Mouse (Mus musculus) MEL (cell line): ENCODE results near the gene Chst1. TPM values are rescaled to one million over a fixed set of nuclear protein-coding genes. Genes with fewer than 3 reads are reported as not detected.

Experiments used
- DNase-seq: peaks from one replicate; pipeline ENCODE4 v3.0.0; 2011; ENCODE audit warnings: low read depth, low spot score
- H3K27ac ChIP-seq: 2 replicates; pipeline ENCODE4 v1.5.1; 2012; ENCODE audit warnings: low read depth, mild to moderate bottlenecking, control low read depth, low read length, moderate library complexity; ENCODE audit not compliant: control insufficient read depth
- H3K27me3 ChIP-seq, 2 experiments: fragments of 150-350 bp in 1 of 2; sonication (generic) in 1 of 2; 2 replicates each; pipeline ENCODE4 v1.6.1; 2012; ENCODE audit warnings: low read length in 2 of 2, mild to moderate bottlenecking in 2 of 2, improper control_type of control experiment in 1 of 2, moderate library complexity in 1 of 2; ENCODE audit not compliant: insufficient read depth in 2 of 2, control insufficient read depth in 1 of 2
- H3K36me3 ChIP-seq, 2 experiments: 2 replicates each; pipeline ENCODE4 v1.6.1; 2012 to 2014; ENCODE audit warnings: low read length in 2 of 2, improper control_type of control experiment in 1 of 2, inconsistent platforms in 1 of 2, mild to moderate bottlenecking in 1 of 2; ENCODE audit not compliant: insufficient read depth in 2 of 2, control insufficient read depth in 1 of 2
- H3K4me1 ChIP-seq, 2 experiments: fragments of 150-350 bp in 1 of 2; sonication (generic) in 1 of 2; 2 replicates each; pipeline ENCODE4 v1.6.1; 2012; ENCODE audit warnings: low read length in 2 of 2, improper control_type of control experiment in 1 of 2, mild to moderate bottlenecking in 1 of 2; ENCODE audit not compliant: insufficient read depth in 2 of 2, control insufficient read depth in 1 of 2
- H3K4me3 ChIP-seq, 2 experiments: fragments of 150-350 bp in 1 of 2; sonication (generic) in 1 of 2; 2 replicates each; pipeline ENCODE4 v1.5.1; 2012; ENCODE audit warnings: low read depth in 2 of 2, low read length in 2 of 2, mild to moderate bottlenecking in 2 of 2, moderate library complexity in 2 of 2, control low read depth in 1 of 2, improper control_type of control experiment in 1 of 2; ENCODE audit not compliant: control insufficient read depth in 1 of 2, insufficient read depth in 1 of 2
- H3K79me2 ChIP-seq: 2 replicates; pipeline ENCODE4 v1.6.1; 2012; ENCODE audit warnings: mild to moderate bottlenecking, low read length, moderate library complexity; ENCODE audit not compliant: control insufficient read depth, poor library complexity, insufficient read depth
- H3K9ac ChIP-seq: 2 replicates; pipeline ENCODE4 v1.6.1; 2012; ENCODE audit warnings: low read depth, mild to moderate bottlenecking, control low read depth, low read length, moderate library complexity; ENCODE audit not compliant: control insufficient read depth, poor library complexity, severe bottlenecking
- H3K9me3 ChIP-seq: fragments of 150-350 bp; sonication (generic); replicated peaks from 2 replicates; pipeline ENCODE4 v1.6.1; 2012; ENCODE audit warnings: mild to moderate bottlenecking, low read length, improper control_type of control experiment, moderate library complexity; ENCODE audit not compliant: insufficient read depth
- CHD2 ChIP-seq: IDR thresholded peaks from 2 replicates; pipeline ENCODE4 v1.6.1; 2011; ENCODE audit warnings: low read length, improper control_type of control experiment
- CTCF ChIP-seq, 3 experiments: IDR thresholded peaks in 2 of 3; conservative IDR thresholded peaks in 1 of 3; 2 replicates each; pipeline ENCODE4 v1.5.1; 2011 to 2012; ENCODE audit warnings: low read length in 3 of 3, low read depth in 2 of 3, mild to moderate bottlenecking in 2 of 3, improper control_type of control experiment in 1 of 3, inconsistent platforms in 1 of 3, mixed read lengths in 1 of 3, moderate library complexity in 1 of 3; ENCODE audit not compliant: control insufficient read depth in 1 of 3, insufficient read depth in 1 of 3, poor library complexity in 1 of 3, severe bottlenecking in 1 of 3
- E2F4 ChIP-seq: IDR thresholded peaks from 2 replicates; pipeline ENCODE4 v1.6.1; 2011; ENCODE audit warnings: low read depth, low read length, improper control_type of control experiment, borderline replicate concordance
- EP300 ChIP-seq, 2 experiments: IDR thresholded peaks; 2 replicates each; pipeline ENCODE4 v1.6.1; 2011; ENCODE audit warnings: improper control_type of control experiment in 2 of 2, low read length in 2 of 2, low read depth in 1 of 2, mild to moderate bottlenecking in 1 of 2
- ETS1 ChIP-seq: IDR thresholded peaks from 2 replicates; pipeline ENCODE4 v1.6.1; 2012; ENCODE audit warnings: low read depth, mild to moderate bottlenecking, inconsistent platforms, low read length, improper control_type of control experiment, moderate library complexity
- HCFC1 ChIP-seq: IDR thresholded peaks from 2 replicates; pipeline ENCODE4 v1.6.1; 2012; ENCODE audit warnings: low read depth, mild to moderate bottlenecking, inconsistent platforms, low read length, improper control_type of control experiment, moderate library complexity
- MAX ChIP-seq: IDR thresholded peaks from 2 replicates; pipeline ENCODE4 v1.6.1; 2011; ENCODE audit warnings: low read length, improper control_type of control experiment
- MAZ ChIP-seq: IDR thresholded peaks from 2 replicates; pipeline ENCODE4 v1.6.1; 2012; ENCODE audit warnings: low read depth, mild to moderate bottlenecking, inconsistent platforms, low read length, improper control_type of control experiment
- MXI1 ChIP-seq: IDR thresholded peaks from 2 replicates; pipeline ENCODE4 v1.6.1; 2011; ENCODE audit warnings: mild to moderate bottlenecking, low read depth, low read length, improper control_type of control experiment
- NELFE ChIP-seq: IDR thresholded peaks from 2 replicates; pipeline ENCODE4 v1.6.1; 2011; ENCODE audit warnings: low read depth, low read length, improper control_type of control experiment
- RAD21 ChIP-seq: IDR thresholded peaks from 2 replicates; pipeline ENCODE4 v1.6.1; 2011; ENCODE audit warnings: mild to moderate bottlenecking, low read depth, low read length, improper control_type of control experiment
- RCOR1 ChIP-seq: IDR thresholded peaks from 2 replicates; pipeline ENCODE4 v1.6.1; 2012; ENCODE audit warnings: low read depth, mild to moderate bottlenecking, inconsistent platforms, low read length, improper control_type of control experiment
- SIN3A ChIP-seq: IDR thresholded peaks from 2 replicates; pipeline ENCODE4 v1.6.1; 2012; ENCODE audit warnings: low read length, improper control_type of control experiment, inconsistent platforms
- USF2 ChIP-seq, 2 experiments: IDR thresholded peaks; 2 replicates each; pipeline ENCODE4 v1.6.1; 2011 to 2012; ENCODE audit warnings: improper control_type of control experiment in 2 of 2, low read length in 2 of 2, borderline replicate concordance in 1 of 2, inconsistent platforms in 1 of 2, low read depth in 1 of 2, mild to moderate bottlenecking in 1 of 2; ENCODE audit not compliant: insufficient read depth in 1 of 2
- ZC3H11A ChIP-seq: IDR thresholded peaks from 2 replicates; pipeline ENCODE4 v1.6.1; 2012; ENCODE audit warnings: low read depth, mild to moderate bottlenecking, inconsistent platforms, low read length, improper control_type of control experiment
- ZKSCAN1 ChIP-seq: IDR thresholded peaks from 2 replicates; pipeline ENCODE4 v1.6.1; 2012; ENCODE audit warnings: low read depth, mild to moderate bottlenecking, inconsistent platforms, low read length, improper control_type of control experiment, moderate library complexity
- ZNF384 ChIP-seq: IDR thresholded peaks from 2 replicates; pipeline ENCODE4 v1.6.1; 2012; ENCODE audit warnings: low read depth, mild to moderate bottlenecking, inconsistent platforms, low read length, improper control_type of control experiment
- polyA plus RNA-seq, 2 experiments: library from polyadenylated mRNA; stranded (reverse) in 1 of 2; unstranded in 1 of 2; fragments of >175 nt in 1 of 2; fragments of >200 nt in 1 of 2; gene quantifications; 2 replicates each; pipeline versions ENCODE4 v1.2.1 to v1.2.4; 2012; ENCODE audit warnings: low replicate concordance in 2 of 2, low read depth in 1 of 2; ENCODE audit not compliant: insufficient read length in 2 of 2, insufficient read depth in 1 of 2, missing spikeins in 1 of 2
- total RNA-seq: library from RNA; depleted of rRNA; stranded (reverse); fragments of 300-350 nt; gene quantifications from 2 replicates; pipeline ENCODE4 v1.2.3, GENCODE M21; 2012

Chst1 gene
- total and polyA plus RNA-seq, 3 experiments, result 0.14 to 0.35 TPM; not detected in 1

DNA sequence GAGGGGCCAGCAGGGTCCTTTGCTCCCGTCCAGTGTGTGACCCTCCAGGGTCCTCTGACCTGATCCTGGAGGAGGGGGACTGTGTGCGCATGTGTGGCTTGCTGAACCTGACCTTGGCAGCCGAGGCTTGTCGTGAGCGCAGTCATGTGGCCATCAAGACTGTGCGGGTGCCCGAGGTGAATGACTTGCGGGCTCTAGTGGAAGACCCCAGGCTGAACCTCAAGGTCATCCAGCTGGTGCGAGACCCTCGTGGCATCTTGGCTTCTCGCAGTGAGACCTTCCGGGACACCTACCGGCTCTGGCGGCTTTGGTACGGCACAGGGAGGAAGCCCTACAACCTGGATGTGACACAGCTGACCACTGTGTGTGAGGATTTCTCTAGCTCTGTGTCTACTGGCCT is 14.1 kb downstream of the Chst1 start:
- Histone ChIP-seq H3K36me3 (peaks cover 0 to 19% of the 10 kb centered on the region in 2 experiments; a peak in 2 of 4 replicates), H3K27ac (no peak overlapping the region), H3K9me3 (no peaks in the 10 kb centered on the region), H3K9ac (no peak overlapping the region), H3K4me1 (peaks cover 10 to 29% of the 10 kb centered on the region in 2 experiments; a peak in 3 of 4 replicates), H3K4me3 (no peak overlapping the region), H3K79me2 (no peaks in the 10 kb centered on the region), H3K27me3 (no peaks in the 10 kb centered on the region)
- TF ChIP-seq ETS1 (no peak), ZKSCAN1 (no peak), ZC3H11A (no peak), NELFE (no peak), MAX (no peak), RAD21 (no peak)
- no peak for DNase-seq

DNA sequence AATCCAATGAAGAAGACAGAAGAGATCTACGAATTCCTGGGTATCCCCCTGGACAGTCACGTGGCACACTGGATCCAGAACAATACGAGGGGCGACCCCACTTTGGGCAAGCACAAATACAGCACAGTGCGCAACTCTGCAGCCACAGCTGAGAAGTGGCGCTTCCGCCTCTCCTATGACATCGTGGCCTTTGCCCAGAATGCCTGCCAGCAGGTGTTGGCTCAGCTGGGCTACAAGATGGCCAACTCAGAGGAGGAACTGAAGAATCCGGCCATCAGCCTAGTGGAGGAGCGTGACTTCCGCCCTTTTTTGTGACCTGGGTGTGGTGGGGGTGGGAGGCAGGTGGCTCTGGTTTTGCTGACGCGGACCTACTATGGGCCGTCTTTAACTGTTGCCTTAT is 14.6 kb downstream of the Chst1 start:
- no peaks in the 10 kb centered on the region for H3K27me3 ChIP-seq
- no peak overlapping the region for H3K9ac ChIP-seq
- no peak overlapping the region for H3K27ac ChIP-seq
- H3K79me2 ChIP-seq, result no peaks in the 10 kb centered on the region
- H3K9me3 ChIP-seq, result no peaks in the 10 kb centered on the region
- no peak for DNase-seq
- H3K4me3 ChIP-seq, result no peak overlapping the region
- TF ChIP-seq RCOR1 (no peak), SIN3A (no peak), ZNF384 (no peak), USF2 (IDR thresholded peaks at IDR 0.05; ENCODE audit: borderline replicate concordance in 1 of 2, insufficient read depth in 1 of 2, low read depth in 1 of 2, low read length in 2 of 2) (no peak), MXI1 (no peak), CHD2 (no peak), EP300 (IDR thresholded peaks at IDR 0.05; ENCODE audit: low read depth in 1 of 2, low read length in 2 of 2) (no peak), HCFC1 (no peak), CTCF (IDR thresholded peaks at IDR 0.05 in 2 of 3, conservative IDR thresholded peaks at IDR 0.05 in 1 of 3; ENCODE audit: control insufficient read depth in 1 of 3, insufficient read depth in 1 of 3, low read depth in 2 of 3, low read length in 3 of 3, poor library complexity in 1 of 3, severe bottlenecking in 1 of 3) (no peak), MAZ (no peak), E2F4 (no peak), NELFE (no peak)
- H3K4me1 ChIP-seq, result peaks cover 10 to 27% of the 10 kb centered on the region in 2 experiments; a peak in 3 of 4 replicates
- H3K36me3 ChIP-seq, result peaks cover 0 to 19% of the 10 kb centered on the region in 2 experiments; a peak in 2 of 4 replicates
